9 mouse cellular contexts compared by ENCODE assay signal in the genomic region with DNA sequence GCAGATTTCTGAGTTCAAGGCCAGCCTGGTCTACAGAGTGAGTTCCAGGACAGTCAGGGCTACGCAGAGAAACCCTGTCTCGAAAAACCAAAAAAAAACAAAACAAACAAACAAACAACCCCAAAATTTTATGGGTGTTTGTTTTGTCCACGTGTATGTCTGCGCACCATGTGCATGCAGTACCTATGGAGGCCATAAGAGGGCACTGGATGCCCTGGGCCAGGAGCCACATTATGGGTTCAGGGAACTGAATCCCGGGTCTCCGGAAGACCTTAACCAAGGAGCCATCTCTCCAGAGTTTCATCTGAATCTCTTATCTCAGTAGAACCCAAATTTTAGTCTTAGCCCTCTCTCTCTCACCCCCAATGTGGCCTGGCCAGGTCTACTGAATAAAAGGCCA. TPM values are rescaled to one million over a fixed set of nuclear protein-coding genes. Genes with fewer than 3 reads are reported as not detected.
A peak's percentile ranks its signal among the peaks of the same experiment; 100 is the strongest.
DNase-seq lines count a peak whose midpoint lies in the region; ATAC-seq and TF ChIP-seq lines count a peak whose summit lies in the region.
"Had no signal": no experiment of that assay in that cellular context is flagged by ENCODE, and none has a peak within 500 bp of the region (broad histone marks: within the 10 kb centered on the region; RNA-seq: fewer than 3 reads in every experiment).

No protein-coding gene starts in this region.

- H3K27me3 ChIP-seq in intestine, postnatal 0 days (replicated peaks; ENCODE audit: control insufficient read depth, insufficient read depth, low read length): no peaks in the 10 kb centered on the region
- no peaks in the 10 kb centered on the region for H3K27me3 ChIP-seq in intestine, embryonic 16.5 days (replicated peaks; ENCODE audit: control insufficient read depth, insufficient read depth, low read length)
- H3K27me3 ChIP-seq in liver, embryonic 13.5 days: no peaks in the 10 kb centered on the region
- H3K27me3 ChIP-seq: stomach, embryonic 15.5 days had no signal

- H3K4me3 ChIP-seq in intestine, postnatal 0 days (ENCODE audit: low read depth, low read length): no peak overlapping the region
- no peak overlapping the region for H3K4me3 ChIP-seq in intestine, embryonic 16.5 days (ENCODE audit: low read length)
- no peak overlapping the region for H3K4me3 ChIP-seq in liver, embryonic 13.5 days (replicated peaks)
- H3K4me3 ChIP-seq: stomach, embryonic 15.5 days had no signal

- H3K9me3 ChIP-seq in intestine, postnatal 0 days (ENCODE audit: control insufficient read depth): no peaks in the 10 kb centered on the region
- H3K9me3 ChIP-seq in intestine, embryonic 16.5 days (ENCODE audit: control insufficient read depth, low read length): no peaks in the 10 kb centered on the region
- H3K9me3 ChIP-seq in liver, embryonic 13.5 days (replicated peaks): no peaks in the 10 kb centered on the region; the same call in 1 of the 2 replicates
- H3K9me3 ChIP-seq: stomach, embryonic 15.5 days had no signal

- H3K36me3 ChIP-seq in intestine, postnatal 0 days (ENCODE audit: control insufficient read depth, insufficient read depth): no peaks in the 10 kb centered on the region
- H3K36me3 ChIP-seq in intestine, embryonic 16.5 days (ENCODE audit: control insufficient read depth, insufficient read depth, low read length): no peaks in the 10 kb centered on the region
- H3K36me3 ChIP-seq in liver, embryonic 13.5 days: no peaks in the 10 kb centered on the region
- H3K36me3 ChIP-seq: stomach, embryonic 15.5 days had no signal

- peak; percentile 63 for TF ChIP-seq CTCF in intestine, postnatal 0 days (IDR thresholded peaks at IDR 0.05; ENCODE audit: low read depth)

- no peak overlapping the region for H3K4me2 ChIP-seq in intestine, postnatal 0 days (replicated peaks; ENCODE audit: low read depth)
- no peak overlapping the region for H3K4me2 ChIP-seq in intestine, embryonic 16.5 days (ENCODE audit: low read depth, low read length)
- H3K4me2 ChIP-seq in liver, embryonic 13.5 days: peak overlapping the region; percentile 38; the same call in 1 of the 2 replicates
- H3K4me2 ChIP-seq: stomach, embryonic 15.5 days had no signal

- 83% methylated on average over 6 of the region's 6 CpGs for WGBS in intestine, postnatal 0 days
- 82% methylated on average over 6 of the region's 6 CpGs for WGBS in intestine, embryonic 16.5 days
- 62% methylated on average over 6 of the region's 6 CpGs for WGBS in liver, embryonic 13.5 days (ENCODE audit: insufficient replicate concordance)

- ATAC-seq in intestine, postnatal 0 days: no peak
- no peak for ATAC-seq in intestine, embryonic 16.5 days
- ATAC-seq in liver, embryonic 13.5 days (ENCODE audit: low read depth): no peak

- no peak overlapping the region for H3K27ac ChIP-seq in intestine, postnatal 0 days (ENCODE audit: low read depth, low read length)
- no peak overlapping the region for H3K27ac ChIP-seq in intestine, embryonic 16.5 days (ENCODE audit: low read length)
- peak overlapping the region; percentile 75; the same call in 1 of the 2 replicates for H3K27ac ChIP-seq in liver, embryonic 13.5 days
- H3K27ac ChIP-seq: stomach, embryonic 15.5 days had no signal

- H3K9ac ChIP-seq in intestine, postnatal 0 days (ENCODE audit: low read depth, low read length): no peak overlapping the region
- H3K9ac ChIP-seq in intestine, embryonic 16.5 days (ENCODE audit: low read depth, low read length): no peak overlapping the region
- peak overlapping the region; percentile 55; the same call in 1 of the 2 replicates for H3K9ac ChIP-seq in liver, embryonic 13.5 days
- H3K9ac ChIP-seq: stomach, embryonic 15.5 days had no signal

- H3K4me1 ChIP-seq in intestine, postnatal 0 days (replicated peaks; ENCODE audit: control insufficient read depth, insufficient read depth, low read length): no peaks in the 10 kb centered on the region
- no peaks in the 10 kb centered on the region for H3K4me1 ChIP-seq in intestine, embryonic 16.5 days (ENCODE audit: control insufficient read depth, insufficient read depth, low read length)
- H3K4me1 ChIP-seq in liver, embryonic 13.5 days (replicated peaks): peaks cover 20% of the 10 kb centered on the region
- H3K4me1 ChIP-seq: stomach, embryonic 15.5 days had no signal

- peak; percentile 59 for DNase-seq in A20 (ENCODE audit: low read depth, low spot score)
- peak; percentile 80 for DNase-seq in R1 (ENCODE audit: low read depth, low spot score)
- peak; percentile 20 for DNase-seq in liver, embryonic 13.5 days
- no peak for DNase-seq in right cerebral cortex, postnatal 25 days
- DNase-seq in right cerebral cortex, postnatal 36 days (ENCODE audit: low spot score in 2 of 2): no peak
- no peak for DNase-seq in frontal cortex, adult 2 months (ENCODE audit: extremely low spot score in 1 of 2, low spot score in 1 of 2)

RNA-seq across cellular contexts. Expression of a gene that starts 14.7 kb away (rescaled TPM):
- polyA plus RNA-seq in intestine, postnatal 0 days (2015; fragmentation: Nextera tagmentation; extraction: Ambion mirVana): 5.8 and 6.9 TPM in 2 replicates
- polyA plus RNA-seq in intestine, embryonic 16.5 days (2015; fragmentation: Nextera tagmentation; extraction: Ambion mirVana): 17.8 and 19.2 TPM in 2 replicates
- polyA plus RNA-seq in liver, embryonic 13.5 days (2015; fragmentation: Nextera tagmentation; extraction: Ambion mirVana): 27.3 and 28.7 TPM in 2 replicates
- 44.4 and 48.5 TPM in 2 replicates for polyA plus RNA-seq in frontal cortex, adult 2 months (2012; rRNA removed)

Comparison
In these comparisons a context has a peak if more than half of its experiments do, and no peak if none do; other contexts are left out.
1. DNase-seq: peak in A20 (single experiment), R1 (single experiment) and liver, embryonic 13.5 days (single experiment); none in right cerebral cortex, postnatal 25 days (single experiment), right cerebral cortex, postnatal 36 days (0 of 2) and frontal cortex, adult 2 months (0 of 2).